Mouse (Mus musculus) spleen, adult 2 months (tissue): ENCODE data around the gene Metrn. TPM values are rescaled to one million over a fixed set of nuclear protein-coding genes. Genes with fewer than 3 reads are reported as not detected.

Experiments
- DNase-seq, 2 experiments: peaks; one replicate each; pipeline versions ENCODE4 v3.0.0 to v3.0.0-alpha.2; 2012 to 2021; ENCODE audit warnings: low spot score in 2 of 2, low read depth in 1 of 2
- H3K27ac ChIP-seq: fragments of 200-500 bp; 2 replicates; pipeline ENCODE4 v1.5.1; 2012; ENCODE audit warnings: low read length, inconsistent platforms; ENCODE audit not compliant: insufficient read depth
- H3K27me3 ChIP-seq: fragments of 200-500 bp; 2 replicates; pipeline ENCODE4 v1.6.1; 2012; ENCODE audit warnings: mild to moderate bottlenecking, moderate library complexity, low read length, inconsistent platforms; ENCODE audit not compliant: control insufficient read depth, insufficient read depth
- H3K36me3 ChIP-seq: fragments of 200-500 bp; 2 replicates; pipeline ENCODE4 v1.6.1; 2012; ENCODE audit warnings: mild to moderate bottlenecking, low read length, inconsistent platforms; ENCODE audit not compliant: control insufficient read depth, insufficient read depth
- H3K4me1 ChIP-seq: fragments of 200-500 bp; 2 replicates; pipeline ENCODE4 v1.6.1; 2011; ENCODE audit warnings: inconsistent platforms; ENCODE audit not compliant: control insufficient read depth, insufficient read depth, insufficient read length
- H3K4me3 ChIP-seq: fragments of 200-500 bp; 2 replicates; pipeline ENCODE4 v1.5.1; 2011; ENCODE audit warnings: mild to moderate bottlenecking, inconsistent platforms; ENCODE audit not compliant: insufficient read depth, insufficient read length; ENCODE audit errors: extremely low read depth
- CTCF ChIP-seq: fragments of 200-500 bp; IDR thresholded peaks from 2 replicates; pipeline ENCODE4 v1.5.1; 2011; ENCODE audit warnings: mild to moderate bottlenecking, inconsistent platforms; ENCODE audit not compliant: insufficient read depth, insufficient read length, insufficient replicate concordance; ENCODE audit errors: extremely low read depth
- POLR2A ChIP-seq: fragments of 200-500 bp; IDR thresholded peaks from 2 replicates; pipeline ENCODE4 v1.6.1; 2011; ENCODE audit warnings: low read depth, low read length, inconsistent platforms
- WGBS: fragments of 180-500 bp; shearing (Covaris S2); methylation state at CpG from one replicate; pipeline ENCODE4 v1.1.7; 2018; 5-methylcytosine and 5-hydroxymethylcytosine counted together
- polyA plus RNA-seq: library from polyadenylated mRNA; depleted of rRNA; stranded (reverse); fragments of >200 nt; gene quantifications from 2 replicates; pipeline ENCODE4 v1.2.3, GENCODE M21; 2012

Gene Metrn
- polyA plus RNA-seq, 1 experiment: 37.6 TPM

GRCm38 (mm10) chr17:25835301-25835700, 38.4 kb upstream of the Metrn start:
- no peak for DNase-seq
- Histone ChIP-seq H3K27ac (no peak overlapping the region), H3K4me1 (peaks cover 17% of the 10 kb centered on the region), H3K4me3 (no peak overlapping the region), H3K27me3 (no peaks in the 10 kb centered on the region), H3K36me3 (peaks cover 23% of the 10 kb centered on the region)
- TF ChIP-seq POLR2A (no peak), CTCF (no peak)
- 92% methylated on average over 7 of the region's 7 CpGs for WGBS

GRCm38 (mm10) chr17:25834595-25835222, 37.8 kb upstream of the Metrn start:
- Histone ChIP-seq H3K4me3 (no peak overlapping the region), H3K36me3 (peaks cover 18% of the 10 kb centered on the region), H3K27ac (no peak overlapping the region), H3K27me3 (no peaks in the 10 kb centered on the region), H3K4me1 (peaks cover 17% of the 10 kb centered on the region)
- WGBS: 95% methylated on average over 12 of the region's 12 CpGs
- TF ChIP-seq POLR2A (no peak), CTCF (no peak)
- DNase-seq: no peak

GRCm38 (mm10) chr17:25833961-25834594, 37.1 kb upstream of the Metrn start:
- Histone ChIP-seq H3K27ac (peak overlapping the region; percentile 86; the same call in 1 of the 2 replicates), H3K4me1 (peaks cover 24% of the 10 kb centered on the region), H3K27me3 (no peaks in the 10 kb centered on the region), H3K36me3 (peaks cover 12% of the 10 kb centered on the region), H3K4me3 (peak overlapping the region; percentile 90; the same call in 1 of the 2 replicates)
- no peak for TF ChIP-seq POLR2A
- no peak for TF ChIP-seq CTCF
- 59% methylated on average over 6 of the region's 6 CpGs for WGBS
- DNase-seq: no peak

DNA sequence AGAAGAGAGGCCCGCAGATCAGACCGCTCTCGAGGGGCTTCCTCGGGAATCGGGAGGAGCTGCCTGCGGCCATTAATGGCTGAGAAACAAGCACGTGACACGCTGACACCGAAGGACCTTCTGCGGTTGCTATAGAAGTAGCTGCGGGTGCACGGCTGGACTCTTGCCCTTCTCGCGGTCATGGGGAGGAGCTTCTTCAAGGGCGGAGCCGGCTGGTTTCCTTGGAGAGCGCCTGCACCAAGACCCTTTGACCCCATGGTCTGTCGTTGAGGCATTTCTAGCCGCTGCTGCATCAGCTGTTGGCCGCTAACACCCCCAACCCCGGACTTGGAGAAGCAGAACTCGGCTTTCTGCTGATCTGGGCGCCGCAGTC, 36.3 kb upstream of the Metrn start, which contains the start of gene Stub1:
Stub1 (minus strand) TSS at position 114 of the 373 bp plus-strand sequence.
- DNase-seq: peak in 1 of 2 experiments; percentile 65
- under 1% methylated on average over 24 of the region's 24 CpGs for WGBS
- Histone ChIP-seq H3K4me1 (peaks cover 27% of the 10 kb centered on the region), H3K4me3 (peak within 1 kb of the TSS; percentile 90), H3K27ac (peak within 1 kb of the TSS; percentile 86), H3K36me3 (peaks cover 12% of the 10 kb centered on the region), H3K27me3 (no peaks in the 10 kb centered on the region)
- TF ChIP-seq CTCF (no peak), POLR2A (no peak)

- no peaks in the 10 kb centered on the region for H3K27me3 ChIP-seq
- H3K27ac ChIP-seq: peak overlapping the region; percentile 86
- H3K36me3 ChIP-seq: peaks cover 12% of the 10 kb centered on the region
- peak; percentile 95 to 99 for DNase-seq
- peak overlapping the region; percentile 90 for H3K4me3 ChIP-seq
- H3K4me1 ChIP-seq: peaks cover 29% of the 10 kb centered on the region
- TF ChIP-seq POLR2A: peak; percentile 63
- no peak for TF ChIP-seq CTCF
- under 1% methylated on average over 77 of the region's 77 CpGs for WGBS
Measured at GRCm38 (mm10) chr17:25832436-25833290, 35.7 kb upstream of the Metrn start.

DNA sequence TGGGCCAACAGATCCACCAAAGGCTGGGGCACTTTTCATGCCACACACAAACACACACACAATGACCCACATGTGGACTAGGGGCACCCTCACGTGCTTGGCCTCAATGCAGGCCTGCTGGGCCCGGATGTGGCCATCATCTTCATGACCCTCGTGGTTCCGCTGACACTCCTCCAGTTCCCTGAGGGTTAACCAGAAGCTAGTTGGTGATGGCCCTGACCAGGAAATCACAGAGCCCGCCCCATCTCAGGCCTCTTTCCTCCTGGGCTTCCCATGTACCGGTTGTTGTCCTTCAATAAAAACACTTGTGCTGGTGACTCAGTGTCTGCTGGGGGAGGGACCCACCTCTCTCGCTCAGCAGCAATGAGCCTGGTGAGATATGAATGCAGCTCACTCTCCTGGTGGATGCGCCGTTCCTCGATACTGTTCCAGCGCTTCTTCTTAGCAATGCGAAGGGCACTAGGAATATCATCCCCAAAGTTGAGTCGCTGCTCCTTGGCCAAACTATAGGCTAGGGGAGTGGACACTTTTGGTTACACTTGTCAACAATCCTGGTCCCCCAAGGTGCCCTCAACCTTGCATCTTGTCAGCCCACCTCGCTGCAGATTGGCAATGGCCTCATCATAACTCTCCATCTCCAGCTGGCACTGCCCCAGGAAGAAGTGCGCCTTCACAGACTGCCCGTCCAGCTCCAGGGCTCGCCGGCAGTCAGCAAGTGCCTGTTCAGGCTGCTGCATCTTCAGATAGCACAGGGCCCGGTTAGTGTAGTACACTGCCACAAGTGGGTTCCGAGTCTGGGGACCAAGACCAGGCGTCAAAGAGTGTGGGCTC, 34.7 kb upstream of the Metrn start:
- H3K27ac ChIP-seq: peak overlapping the region; percentile 80; the same call in 1 of the 2 replicates
- WGBS: 54% methylated on average over 21 of the region's 21 CpGs
- H3K4me1 ChIP-seq: peaks cover 25% of the 10 kb centered on the region; the same call in 1 of the 2 replicates
- no peak for TF ChIP-seq POLR2A
- no peak for TF ChIP-seq CTCF
- H3K36me3 ChIP-seq: peaks cover 12% of the 10 kb centered on the region
- peak overlapping the region; percentile 89 for H3K4me3 ChIP-seq
- no peaks in the 10 kb centered on the region for H3K27me3 ChIP-seq
- DNase-seq: no peak
